ENCODE assay signal across 17 mouse cellular contexts in genomic region chr7:128832455-128833081, GRCm38 (mm10).
DNase-seq lines count a peak whose midpoint lies in the region; ATAC-seq and TF ChIP-seq lines count a peak whose summit lies in the region.
"Had no signal": no experiment of that assay in that cellular context is flagged by ENCODE, and none has a peak within 500 bp of the region (broad histone marks: within the 10 kb centered on the region; RNA-seq: fewer than 3 reads in every experiment).

No protein-coding gene starts in this region.

- H3K27ac ChIP-seq in kidney, embryonic 14.5 days (ENCODE audit: low read depth, low read length), result no peak overlapping the region; the same call in 1 of the 2 replicates
- no peak overlapping the region for H3K27ac ChIP-seq in limb, embryonic 12.5 days
- H3K27ac ChIP-seq in limb, embryonic 10.5 days, result no peak overlapping the region
- no peak overlapping the region for H3K27ac ChIP-seq in limb, embryonic 14.5 days (replicated peaks; ENCODE audit: low read depth, low read length)
- H3K27ac ChIP-seq: embryonic facial prominence, embryonic 15.5 days; forebrain, embryonic 10.5 days; gastrocnemius, adult 2 months; heart, embryonic 13.5 days had no signal

- H3K27me3 ChIP-seq in kidney, embryonic 14.5 days (ENCODE audit: control insufficient read depth, insufficient read depth, low read length), result no peaks in the 10 kb centered on the region
- no peaks in the 10 kb centered on the region for H3K27me3 ChIP-seq in limb, embryonic 12.5 days
- H3K27me3 ChIP-seq in limb, embryonic 10.5 days (ENCODE audit: low read depth, poor library complexity, severe bottlenecking), result no peaks in the 10 kb centered on the region
- no peaks in the 10 kb centered on the region for H3K27me3 ChIP-seq in limb, embryonic 14.5 days (ENCODE audit: control insufficient read depth, insufficient read depth, low read length)
- H3K27me3 ChIP-seq: embryonic facial prominence, embryonic 15.5 days; heart, embryonic 13.5 days had no signal

- no peak for TF ChIP-seq POLR2A in limb, embryonic 14.5 days (IDR thresholded peaks at IDR 0.05; ENCODE audit: borderline replicate concordance, extremely low read depth, insufficient read depth, insufficient read length)

- no peak overlapping the region for H3K9ac ChIP-seq in kidney, embryonic 14.5 days (ENCODE audit: low read depth, low read length)
- no peak overlapping the region for H3K9ac ChIP-seq in limb, embryonic 12.5 days (replicated peaks)
- no peak overlapping the region for H3K9ac ChIP-seq in limb, embryonic 14.5 days (ENCODE audit: low read depth, low read length, severe bottlenecking)
- H3K9ac ChIP-seq: embryonic facial prominence, embryonic 15.5 days; heart, embryonic 13.5 days had no signal

- no peaks in the 10 kb centered on the region for H3K9me3 ChIP-seq in kidney, embryonic 14.5 days (ENCODE audit: control insufficient read depth, low read length)
- no peaks in the 10 kb centered on the region for H3K9me3 ChIP-seq in limb, embryonic 12.5 days
- no peaks in the 10 kb centered on the region for H3K9me3 ChIP-seq in limb, embryonic 10.5 days (replicated peaks)
- no peaks in the 10 kb centered on the region for H3K9me3 ChIP-seq in limb, embryonic 14.5 days (ENCODE audit: control insufficient read depth, low read length)
- H3K9me3 ChIP-seq: embryonic facial prominence, embryonic 15.5 days; forebrain, embryonic 10.5 days; heart, embryonic 13.5 days had no signal

- no peak overlapping the region for H3K4me3 ChIP-seq in kidney, embryonic 14.5 days (ENCODE audit: low read length)
- no peak overlapping the region for H3K4me3 ChIP-seq in limb, embryonic 12.5 days (replicated peaks)
- H3K4me3 ChIP-seq in limb, embryonic 10.5 days, result no peak overlapping the region
- H3K4me3 ChIP-seq in limb, embryonic 14.5 days (replicated peaks; ENCODE audit: low read length), result no peak overlapping the region
- H3K4me3 ChIP-seq: embryonic facial prominence, embryonic 15.5 days; erythroblast, embryonic 14.5 days; forebrain, embryonic 10.5 days; gastrocnemius, adult 2 months; heart, embryonic 13.5 days had no signal

- no peak for DNase-seq in kidney, postnatal 10 days
- DNase-seq in limb, embryonic 10.5 days (ENCODE audit: low spot score), result no peak
- peak; percentile 56 for DNase-seq in limb, embryonic 14.5 days (ENCODE audit: low spot score)
- DNase-seq in thymus, postnatal 14 days, result no peak
- DNase-seq: adrenal gland, adult 8-10 months; adrenal gland, postnatal 36 days; cerebellum, adult 2 months; gastrocnemius, adult 2 months; gastrocnemius, postnatal 25 days; heart, postnatal 36 days had no signal

- WGBS in kidney, embryonic 14.5 days, result 47% methylated on average over 12 of the region's 12 CpGs
- 45% methylated on average over 12 of the region's 12 CpGs for WGBS in limb, embryonic 12.5 days
- WGBS in limb, embryonic 10.5 days, result 74% methylated on average over 12 of the region's 12 CpGs
- WGBS in limb, embryonic 14.5 days, result 27% methylated on average over 12 of the region's 12 CpGs

- H3K4me1 ChIP-seq in kidney, embryonic 14.5 days (ENCODE audit: control insufficient read depth, insufficient read depth, low read length), result no peaks in the 10 kb centered on the region
- no peaks in the 10 kb centered on the region for H3K4me1 ChIP-seq in limb, embryonic 12.5 days (replicated peaks)
- no peaks in the 10 kb centered on the region for H3K4me1 ChIP-seq in limb, embryonic 10.5 days
- H3K4me1 ChIP-seq in limb, embryonic 14.5 days (ENCODE audit: control insufficient read depth, insufficient read depth, low read length), result peaks cover 3% of the 10 kb centered on the region; the same call in 1 of the 2 replicates
- H3K4me1 ChIP-seq: embryonic facial prominence, embryonic 15.5 days; heart, embryonic 13.5 days had no signal

- ATAC-seq in kidney, embryonic 14.5 days (ENCODE audit: low FRiP score, low TSS enrichment), result peak; percentile 84
- 0 out of 2 replicates have a peak, but pooled peaks have one; percentile 59 for ATAC-seq in limb, embryonic 12.5 days (ENCODE audit: insufficient number of reproducible peaks, insufficient read depth, low FRiP score, low TSS enrichment, low read depth)
- ATAC-seq in limb, embryonic 14.5 days (ENCODE audit: low FRiP score, low read depth), result no peak; the same call in 1 of the 2 replicates
- ATAC-seq: forebrain, embryonic 14.5 days had no signal

- no peak overlapping the region for H3K4me2 ChIP-seq in kidney, embryonic 14.5 days (replicated peaks; ENCODE audit: low read depth, low read length)
- H3K4me2 ChIP-seq in limb, embryonic 12.5 days, result no peak overlapping the region
- H3K4me2 ChIP-seq in limb, embryonic 14.5 days (replicated peaks; ENCODE audit: low read depth, low read length, severe bottlenecking), result no peak overlapping the region
- H3K4me2 ChIP-seq: embryonic facial prominence, embryonic 15.5 days; heart, embryonic 13.5 days had no signal

- no peaks in the 10 kb centered on the region for H3K36me3 ChIP-seq in kidney, embryonic 14.5 days (ENCODE audit: control insufficient read depth, insufficient read depth, low read length)
- no peaks in the 10 kb centered on the region for H3K36me3 ChIP-seq in limb, embryonic 12.5 days
- no peaks in the 10 kb centered on the region for H3K36me3 ChIP-seq in limb, embryonic 10.5 days
- no peaks in the 10 kb centered on the region for H3K36me3 ChIP-seq in limb, embryonic 14.5 days (ENCODE audit: control insufficient read depth, insufficient read depth, low read length)
- H3K36me3 ChIP-seq: embryonic facial prominence, embryonic 15.5 days; forebrain, embryonic 10.5 days; heart, embryonic 13.5 days had no signal
